Mouse (Mus musculus) C2C12 (cell line): ENCODE results near the gene Mtch2.

Experiments used
- CEBPB ChIP-seq: IDR thresholded peaks from one replicate; pipeline ENCODE4 v1.6.1; 2011; ENCODE audit warnings: low read depth, mild to moderate bottlenecking, control low read depth, moderate library complexity
- CTCF ChIP-seq: IDR thresholded peaks from one replicate; pipeline ENCODE4 v1.5.1; 2011; ENCODE audit not compliant: control insufficient read depth, insufficient read depth, insufficient read length
- FOSL1 ChIP-seq: IDR thresholded peaks from one replicate; pipeline ENCODE4 v1.8.0; 2011; ENCODE audit warnings: mild to moderate bottlenecking, low read length; ENCODE audit not compliant: poor library complexity, insufficient read depth, severe bottlenecking
- MAX ChIP-seq: IDR thresholded peaks from one replicate; pipeline ENCODE4 v1.6.1; 2011; ENCODE audit warnings: mild to moderate bottlenecking, control low read depth
- USF1 ChIP-seq: IDR thresholded peaks from one replicate; pipeline ENCODE4 v1.6.1; 2011; ENCODE audit warnings: low read depth, mild to moderate bottlenecking, control low read depth, moderate library complexity

DNA sequence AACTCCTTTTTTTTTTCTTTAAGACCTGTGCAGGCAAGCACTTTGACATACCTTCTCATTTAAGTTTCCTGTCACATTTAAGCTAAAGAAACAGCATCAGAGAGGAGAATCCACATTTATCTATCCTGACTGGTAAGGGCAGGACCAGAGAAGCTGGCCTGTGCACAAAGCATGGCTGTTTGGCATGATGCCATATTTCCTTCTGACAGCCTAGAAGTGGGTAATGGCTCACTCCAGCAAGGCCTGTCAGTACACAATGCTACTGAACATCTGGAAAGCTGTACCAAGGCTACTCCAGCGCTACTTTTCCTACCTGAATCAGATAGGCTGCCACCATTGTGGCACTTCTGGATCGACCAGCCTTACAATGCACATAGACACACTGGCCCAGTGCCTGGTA lies 66.7 kb downstream of the Mtch2 start:
- TF ChIP-seq CEBPB (no peak), CTCF (no peak), FOSL1 (no peak), USF1 (no peak), MAX (no peak)
